ENCODE assay signal across 8 mouse cellular contexts in genomic region chr13:109260796-109261516, GRCm38 (mm10).
DNase-seq lines count a peak whose midpoint lies in the region; ATAC-seq and TF ChIP-seq lines count a peak whose summit lies in the region.

No protein-coding gene starts in this region.

- WGBS in heart, embryonic 16.5 days: 2% methylated on average over 17 of the region's 17 CpGs
- WGBS in forebrain, postnatal 0 days: 2% methylated on average over 17 of the region's 17 CpGs

- no peak for DNase-seq in heart, postnatal 10 days
- DNase-seq in NIH3T3 (ENCODE audit: low read depth) (peak; percentile 44), adipocyte (ENCODE audit: low spot score) (no peak)
- no peak for DNase-seq in forebrain, postnatal 0 days
- DNase-seq in adrenal gland, adult 18-20 months (ENCODE audit: low spot score in 2 of 2): no peak
- DNase-seq in gastrocnemius, postnatal 4 days (ENCODE audit: low spot score in 2 of 2): no peak

- H3K4me1 ChIP-seq in heart, embryonic 16.5 days (ENCODE audit: control insufficient read depth, insufficient read depth, low read length): peaks cover 5% of the 10 kb centered on the region
- no peaks in the 10 kb centered on the region for H3K4me1 ChIP-seq in forebrain, postnatal 0 days (ENCODE audit: insufficient read depth)

- H3K27ac ChIP-seq in heart, embryonic 16.5 days (ENCODE audit: low read length): peak overlapping the region; percentile 76
- no peak overlapping the region for H3K27ac ChIP-seq in forebrain, postnatal 0 days (ENCODE audit: low read depth, low read length)

- H3K9me3 ChIP-seq in heart, embryonic 16.5 days (replicated peaks; ENCODE audit: control insufficient read depth, low read length): no peaks in the 10 kb centered on the region
- H3K9me3 ChIP-seq in forebrain, postnatal 0 days (ENCODE audit: low read length): no peaks in the 10 kb centered on the region

- no peaks in the 10 kb centered on the region for H3K36me3 ChIP-seq in heart, embryonic 16.5 days (ENCODE audit: control insufficient read depth, insufficient read depth)
- H3K36me3 ChIP-seq in forebrain, postnatal 0 days (ENCODE audit: insufficient read depth): no peaks in the 10 kb centered on the region

- peak overlapping the region; percentile 81 for H3K4me2 ChIP-seq in heart, embryonic 16.5 days (ENCODE audit: low read depth, low read length)
- peak overlapping the region; percentile 90 for H3K4me2 ChIP-seq in forebrain, postnatal 0 days (ENCODE audit: low read depth)

- intact Hi-C loops in heart, postnatal 10 days (cut with DNase I): loop anchor here (2.0 kb wide), 1 partner anchor 22 kb away; no protein-coding TSS in a partner anchor

- ATAC-seq in heart, embryonic 16.5 days (replicated peaks; ENCODE audit: extremely low read depth, insufficient read depth, low FRiP score): no peak; the same call in 1 of the 2 replicates
- ATAC-seq in forebrain, postnatal 0 days: peak; percentile 50
- ATAC-seq in megakaryocyte, adult 5-6 weeks (ENCODE audit: poor library complexity, severe bottlenecking): peak; percentile 17; the same call in 1 of the 2 replicates

- H3K4me3 ChIP-seq in heart, embryonic 16.5 days (ENCODE audit: low read length): peak overlapping the region; percentile 63
- H3K4me3 ChIP-seq in forebrain, postnatal 0 days (ENCODE audit: low read depth, low read length): peak overlapping the region; percentile 48

- no peak for TF ChIP-seq CTCF in forebrain, postnatal 0 days (IDR thresholded peaks at IDR 0.05; ENCODE audit: low read depth)

- peak overlapping the region; percentile 80 for H3K9ac ChIP-seq in heart, embryonic 16.5 days (ENCODE audit: low read length)
- H3K9ac ChIP-seq in forebrain, postnatal 0 days: peak overlapping the region; percentile 50

- no peaks in the 10 kb centered on the region for H3K27me3 ChIP-seq in heart, embryonic 16.5 days (ENCODE audit: control insufficient read depth, insufficient read depth, low read length)
- no peaks in the 10 kb centered on the region for H3K27me3 ChIP-seq in forebrain, postnatal 0 days (ENCODE audit: insufficient read depth, low read length)
